Mouse (Mus musculus) ES-Bruce4 (cell line): ENCODE data around the gene Magi1.

ENCODE experiments used
- CTCF ChIP-seq: IDR thresholded peaks from one replicate; pipeline ENCODE4 v1.8.1; 2011; ENCODE audit warnings: low read depth, low read length
- EP300 ChIP-seq: IDR thresholded peaks from 2 replicates; pipeline ENCODE4 v1.6.1; 2011; ENCODE audit warnings: low read depth, low read length; ENCODE audit not compliant: insufficient read depth

GRCm38 (mm10) chr6:93877337-93877736 is 406.4 kb downstream of the Magi1 start:
- TF ChIP-seq EP300 (no peak), CTCF (no peak)
